Mouse (Mus musculus) liver, embryonic 11.5 days (tissue): ENCODE measurements around the gene Ddb2. TPM values are rescaled to one million over a fixed set of nuclear protein-coding genes. Genes with fewer than 3 reads are reported as not detected.

ENCODE experiments used
- ATAC-seq: fragments of 200-750 bp; cut with Nextera tagmentation; replicated peaks from 2 replicates; pipeline ENCODE4 v1.8.0; 2017; ENCODE audit warnings: moderate number of reproducible peaks, mild to moderate bottlenecking, moderate TSS enrichment, moderate library complexity; ENCODE audit not compliant: low FRiP score
- DNase-seq: peaks from one replicate; pipeline ENCODE4 v3.0.0-alpha.2; 2017; ENCODE audit warnings: low spot score
- H3K27ac ChIP-seq: fragments of 300-500 bp; sonication (generic); 2 replicates; pipeline ENCODE4 v1.5.1; 2014; ENCODE audit warnings: mild to moderate bottlenecking, low read depth, low read length, control low read depth
- H3K27me3 ChIP-seq: fragments of 300-500 bp; sonication (generic); replicated peaks from 2 replicates; pipeline ENCODE4 v1.6.1; 2014; ENCODE audit warnings: low read length, mixed read lengths; ENCODE audit not compliant: control insufficient read depth, insufficient read depth
- H3K36me3 ChIP-seq: fragments of 300-500 bp; sonication (generic); 2 replicates; pipeline ENCODE4 v1.6.1; 2014; ENCODE audit warnings: mild to moderate bottlenecking, low read length, moderate library complexity, mixed read lengths; ENCODE audit not compliant: control insufficient read depth, insufficient read depth
- H3K4me1 ChIP-seq: fragments of 300-500 bp; sonication (generic); replicated peaks from 2 replicates; pipeline ENCODE4 v1.6.1; 2014; ENCODE audit warnings: low read length, mixed read lengths; ENCODE audit not compliant: control insufficient read depth, insufficient read depth
- H3K4me2 ChIP-seq: fragments of 300-500 bp; sonication (generic); 2 replicates; pipeline ENCODE4 v1.6.1; 2014; ENCODE audit warnings: mild to moderate bottlenecking, control low read depth, moderate library complexity
- H3K4me3 ChIP-seq: fragments of 300-500 bp; sonication (generic); 2 replicates; pipeline ENCODE4 v1.5.1; 2014; ENCODE audit warnings: low read depth, low read length, control low read depth
- H3K9ac ChIP-seq: fragments of 300-500 bp; sonication (generic); 2 replicates; pipeline ENCODE4 v1.6.1; 2014; ENCODE audit warnings: low read depth, low read length, control low read depth
- H3K9me3 ChIP-seq: fragments of 300-500 bp; sonication (generic); 2 replicates; pipeline ENCODE4 v1.6.1; 2016; ENCODE audit warnings: low read length, inconsistent platforms, mixed read lengths; ENCODE audit not compliant: control insufficient read depth
- WGBS: fragments of 180-500 bp; shearing (Covaris S2); extraction: QIAGEN DNeasy Blood & Tissue Kit; methylation state at CpG from one replicate; pipeline ENCODE4 v1.1.7; 2014; 5-methylcytosine and 5-hydroxymethylcytosine counted together
- polyA plus RNA-seq: library from polyadenylated mRNA; unstranded; fragments of >200 nt; fragmentation: Nextera tagmentation; extraction: Ambion mirVana; gene quantifications from 2 replicates; pipeline ENCODE4 v1.2.1, GENCODE M21; 2014

The Ddb2 gene
- polyA plus RNA-seq, result 12.9 and 15.3 TPM in 2 replicates

GRCm38 (mm10) chr2:91236601-91237510, at the start of gene Ddb2:
Gene Ddb2, minus strand, starts transcription at chr2:91236982.
- WGBS, result 2% methylated on average over 48 of the region's 48 CpGs
- peak; percentile 99 for ATAC-seq

GRCm38 (mm10) chr2:91285885-91286505, 49.2 kb upstream of the Ddb2 start:
- Histone ChIP-seq H3K4me2 (no peak overlapping the region), H3K27ac (no peak overlapping the region), H3K4me1 (peaks cover 8% of the 10 kb centered on the region), H3K27me3 (no peaks in the 10 kb centered on the region), H3K9ac (no peak overlapping the region), H3K9me3 (no peaks in the 10 kb centered on the region), H3K4me3 (no peak overlapping the region), H3K36me3 (no peaks in the 10 kb centered on the region)
- WGBS, result 14% methylated on average over 7 of the region's 7 CpGs
- DNase-seq (no peak), ATAC-seq (no peak)

More at GRCm38 (mm10) chr2:91236601-91237510, at the start of gene Ddb2:
- Histone ChIP-seq H3K27me3 (no peaks in the 10 kb centered on the region), H3K9me3 (no peaks in the 10 kb centered on the region), H3K36me3 (no peaks in the 10 kb centered on the region), H3K9ac (peak within 1 kb of the TSS; percentile 85), H3K27ac (peak within 1 kb of the TSS; percentile 97), H3K4me1 (peaks cover 4% of the 10 kb centered on the region), H3K4me2 (peak within 1 kb of the TSS; percentile 97), H3K4me3 (peak within 1 kb of the TSS; percentile 78)
- peak; percentile 97 for DNase-seq

- Histone ChIP-seq H3K36me3 (no peaks in the 10 kb centered on the region), H3K4me1 (peaks cover 8% of the 10 kb centered on the region), H3K9ac (no peak overlapping the region), H3K27me3 (no peaks in the 10 kb centered on the region), H3K27ac (no peak overlapping the region), H3K9me3 (no peaks in the 10 kb centered on the region), H3K4me3 (no peak overlapping the region), H3K4me2 (no peak overlapping the region)
- DNase-seq (no peak), ATAC-seq (no peak)
- WGBS, result 69% methylated on average over 13 of the region's 13 CpGs
Observed at GRCm38 (mm10) chr2:91284375-91285199, 47.8 kb upstream of the Ddb2 start.

- Histone ChIP-seq H3K9me3 (no peaks in the 10 kb centered on the region), H3K4me1 (peaks cover 8% of the 10 kb centered on the region), H3K4me3 (no peak overlapping the region), H3K4me2 (no peak overlapping the region), H3K27ac (no peak overlapping the region), H3K36me3 (no peaks in the 10 kb centered on the region), H3K27me3 (no peaks in the 10 kb centered on the region), H3K9ac (no peak overlapping the region)
- 63% methylated on average over 3 of the region's 3 CpGs for WGBS
- DNase-seq, result no peak
- no peak for ATAC-seq
Observed at GRCm38 (mm10) chr2:91283972-91284371, 47.2 kb upstream of the Ddb2 start.

- Histone ChIP-seq H3K9ac (no peak overlapping the region), H3K4me2 (no peak overlapping the region), H3K4me1 (no peaks in the 10 kb centered on the region; the same call in 1 of the 2 replicates), H3K4me3 (no peak overlapping the region), H3K27ac (no peak overlapping the region), H3K36me3 (peaks cover 3% of the 10 kb centered on the region; the same call in 1 of the 2 replicates), H3K27me3 (no peaks in the 10 kb centered on the region), H3K9me3 (no peaks in the 10 kb centered on the region)
- ATAC-seq, result no peak; the same call in 1 of the 2 replicates
- DNase-seq, result no peak
- 43% methylated on average over 5 of the region's 5 CpGs for WGBS
Observed at GRCm38 (mm10) chr2:91281366-91281765, 44.6 kb upstream of the Ddb2 start.

- no peak overlapping the region for H3K9ac ChIP-seq
- no peak overlapping the region for H3K4me3 ChIP-seq
- H3K9me3 ChIP-seq, result no peaks in the 10 kb centered on the region
- ATAC-seq (no peak), DNase-seq (no peak)
- 62% methylated on average over 2 of the region's 2 CpGs for WGBS
- no peak overlapping the region for H3K27ac ChIP-seq
- H3K4me1 ChIP-seq, result no peaks in the 10 kb centered on the region; the same call in 1 of the 2 replicates
- H3K36me3 ChIP-seq, result peaks cover 20% of the 10 kb centered on the region
- no peaks in the 10 kb centered on the region for H3K27me3 ChIP-seq
- H3K4me2 ChIP-seq, result no peak overlapping the region
Observed at GRCm38 (mm10) chr2:91279372-91279755, 42.6 kb upstream of the Ddb2 start.

- DNase-seq (no peak), ATAC-seq (peak; percentile 53)
- Histone ChIP-seq H3K4me2 (no peak overlapping the region), H3K9ac (no peak overlapping the region), H3K4me3 (no peak overlapping the region), H3K36me3 (peaks cover 25% of the 10 kb centered on the region), H3K9me3 (no peaks in the 10 kb centered on the region), H3K27me3 (no peaks in the 10 kb centered on the region), H3K4me1 (no peaks in the 10 kb centered on the region; the same call in 1 of the 2 replicates), H3K27ac (no peak overlapping the region)
- 47% methylated on average over 10 of the region's 10 CpGs for WGBS
Observed at GRCm38 (mm10) chr2:91278749-91279371, 42.1 kb upstream of the Ddb2 start.

- no peak for ATAC-seq
- no peak for DNase-seq
- H3K4me1 ChIP-seq, result peaks cover 17% of the 10 kb centered on the region
- H3K9me3 ChIP-seq, result no peaks in the 10 kb centered on the region
- no peak overlapping the region for H3K9ac ChIP-seq
- no peak overlapping the region for H3K4me3 ChIP-seq
- WGBS, result 95% methylated on average over 8 of the region's 8 CpGs
- peaks cover 64% of the 10 kb centered on the region for H3K36me3 ChIP-seq
- peak overlapping the region; percentile 49; the same call in 1 of the 2 replicates for H3K27ac ChIP-seq
- H3K27me3 ChIP-seq, result no peaks in the 10 kb centered on the region
- peak overlapping the region; percentile 39 for H3K4me2 ChIP-seq
Observed at GRCm38 (mm10) chr2:91269687-91270133, 32.9 kb upstream of the Ddb2 start.
